Mouse (Mus musculus) spleen, postnatal 36 days (tissue): ENCODE data around the gene Pidd1.
A peak's percentile ranks its signal among the peaks of the same experiment; 100 is the strongest.

Experiments used
- DNase-seq, 2 experiments: peaks; one replicate each; pipeline ENCODE4 v3.0.0; 2022; ENCODE audit warnings: low spot score in 2 of 2, mixed read lengths in 1 of 2

The Pidd1 gene

GRCm38 (mm10) chr7:141435856-141436522 lies 7.8 kb downstream of the Pidd1 start:
- no peak for DNase-seq

- DNase-seq: peak; percentile 60 to 75
Observed at GRCm38 (mm10) chr7:141435129-141435855, 8.5 kb downstream of the Pidd1 start.

GRCm38 (mm10) chr7:141434464-141434863 lies 9.4 kb downstream of the Pidd1 start:
- DNase-seq: no peak

GRCm38 (mm10) chr7:141433517-141434400 lies 10.1 kb downstream of the Pidd1 start:
- DNase-seq: no peak

- DNase-seq: no peak
Observed at GRCm38 (mm10) chr7:141432741-141433516, 10.9 kb downstream of the Pidd1 start.

GRCm38 (mm10) chr7:141432186-141432611 lies 11.6 kb downstream of the Pidd1 start:
- no peak for DNase-seq

- no peak for DNase-seq
Observed at GRCm38 (mm10) chr7:141431434-141432185, 12.2 kb downstream of the Pidd1 start.

- no peak for DNase-seq
Observed at GRCm38 (mm10) chr7:141430585-141431240, 13.1 kb downstream of the Pidd1 start.

GRCm38 (mm10) chr7:141429840-141430584 lies 13.8 kb downstream of the Pidd1 start:
- no peak for DNase-seq

GRCm38 (mm10) chr7:141429310-141429709 lies 14.5 kb downstream of the Pidd1 start, which contains the start of gene Cend1:
Gene Cend1 (minus strand): TSS chr7:141429491.
- no peak for DNase-seq

- no peak for DNase-seq
Observed at GRCm38 (mm10) chr7:141428701-141429100, 15.1 kb downstream of the Pidd1 start.

GRCm38 (mm10) chr7:141426948-141427730 lies 16.7 kb downstream of the Pidd1 start:
- DNase-seq: no peak

GRCm38 (mm10) chr7:141423811-141424210 lies 20.0 kb downstream of the Pidd1 start:
- DNase-seq: no peak

GRCm38 (mm10) chr7:141420030-141420702 lies 23.7 kb downstream of the Pidd1 start:
- no peak for DNase-seq

GRCm38 (mm10) chr7:141418970-141419369 lies 24.9 kb downstream of the Pidd1 start:
- no peak for DNase-seq

- DNase-seq: no peak
Observed at GRCm38 (mm10) chr7:141417731-141418681, 25.8 kb downstream of the Pidd1 start.
